Mouse (Mus musculus): ENCODE data around the gene Atg4d. TPM values are rescaled to one million over a fixed set of nuclear protein-coding genes. Genes with fewer than 3 reads are reported as not detected.

Atg4d gene
- polyA plus RNA-seq, 1 experiment from 2014 or later = 34.7 TPM

DNA sequence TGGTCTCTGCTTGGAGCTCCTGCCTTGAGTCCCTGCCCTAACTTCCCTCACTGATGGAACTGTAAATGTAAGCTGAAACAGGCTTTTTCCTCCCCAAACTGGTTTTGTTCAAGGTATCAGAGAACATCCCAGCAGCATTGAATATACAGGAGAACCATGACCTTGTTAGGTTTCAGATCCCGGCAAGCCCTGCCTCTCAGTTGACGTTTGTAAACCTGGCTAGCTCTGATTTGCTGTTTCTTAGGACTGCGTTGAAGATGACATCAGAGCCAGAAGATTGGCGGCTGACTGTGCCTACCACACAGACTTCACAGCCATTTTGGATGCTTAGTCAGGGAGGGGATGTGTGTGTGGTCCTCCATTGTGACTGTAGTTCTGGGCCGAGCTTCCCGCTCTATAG is 41.2 kb upstream of the Atg4d start:
- 89% methylated on average over 6 of the region's 6 CpGs for WGBS
- 0 out of 2 replicates have a peak, but pooled peaks cover 4% of the 10 kb centered on the region for H3K36me3 ChIP-seq (ENCODE audit: insufficient read depth)
- DNase-seq = no peak
- peaks cover 4% of the 10 kb centered on the region; the same call in 1 of the 2 replicates for H3K4me1 ChIP-seq (ENCODE audit: insufficient read depth)
- no peak overlapping the region for H3K27ac ChIP-seq (ENCODE audit: low read depth)
- no peak for ATAC-seq (ENCODE audit: insufficient read depth)
- TF ChIP-seq CTCF (IDR thresholded peaks at IDR 0.05; ENCODE audit: low read depth) = no peak
- no peaks in the 10 kb centered on the region for H3K27me3 ChIP-seq (ENCODE audit: insufficient read depth, low read length)
- H3K4me2 ChIP-seq = no peak overlapping the region
- H3K4me3 ChIP-seq (ENCODE audit: low read depth, low read length) = no peak overlapping the region
- no peak overlapping the region for H3K9ac ChIP-seq
- H3K9me3 ChIP-seq (ENCODE audit: low read depth, low read length) = no peaks in the 10 kb centered on the region

DNA sequence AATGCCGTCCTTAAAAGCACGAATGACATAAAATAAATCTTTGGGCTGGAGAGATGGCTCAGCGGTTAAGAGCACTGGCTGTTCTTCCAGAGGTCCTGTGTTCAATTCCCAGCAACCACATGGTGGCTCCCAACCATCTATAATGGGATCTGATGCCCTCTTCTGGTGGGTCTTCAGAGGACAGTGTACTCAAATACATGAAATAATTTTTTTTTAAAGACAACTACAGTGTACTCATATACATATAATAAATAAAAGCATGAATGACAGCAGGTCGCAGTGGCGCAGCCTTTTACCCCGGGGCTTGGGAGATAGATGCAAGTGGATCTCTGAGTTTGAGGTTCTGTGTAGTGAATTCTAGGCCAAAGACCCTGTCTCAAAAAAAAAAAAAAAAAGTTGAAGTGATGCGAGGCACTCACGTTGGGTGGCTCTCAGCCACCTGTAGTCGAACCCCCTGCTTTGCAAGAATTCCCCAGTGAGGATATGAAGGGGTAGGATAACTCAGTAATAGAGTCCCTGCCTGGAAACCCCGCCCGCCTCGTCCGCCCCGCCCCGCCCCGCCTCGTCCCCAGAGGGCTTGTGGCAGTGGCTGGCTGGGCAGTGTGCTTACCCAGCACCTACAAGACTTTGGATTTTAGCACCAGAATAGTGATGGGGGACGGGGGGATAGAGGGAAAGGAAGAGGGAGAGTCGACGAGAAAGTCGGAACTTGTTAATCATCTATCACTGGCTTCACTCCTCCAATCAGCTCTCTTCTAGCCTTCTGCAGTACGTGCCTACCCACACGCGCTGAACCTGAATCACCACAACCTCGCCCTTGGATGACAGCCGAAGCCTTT is 40.3 kb upstream of the Atg4d start:
- Histone ChIP-seq H3K4me3 (ENCODE audit: low read depth, low read length) (peak overlapping the region; percentile 30), H3K36me3 (ENCODE audit: insufficient read depth) (peaks cover 13% of the 10 kb centered on the region), H3K27me3 (ENCODE audit: insufficient read depth, low read length) (no peaks in the 10 kb centered on the region), H3K4me2 (peak overlapping the region; percentile 55), H3K9me3 (ENCODE audit: low read depth, low read length) (no peaks in the 10 kb centered on the region), H3K27ac (ENCODE audit: low read depth) (no peak overlapping the region), H3K9ac (peak overlapping the region; percentile 29; the same call in 1 of the 2 replicates), H3K4me1 (ENCODE audit: insufficient read depth) (peaks cover 4% of the 10 kb centered on the region; the same call in 1 of the 2 replicates)
- WGBS = 17% methylated on average over 26 of the region's 26 CpGs
- peak; percentile 65 for DNase-seq
- no peak for ATAC-seq (ENCODE audit: insufficient read depth)
- peak; percentile 21; the same call in 1 of the 2 replicates for TF ChIP-seq CTCF (IDR thresholded peaks at IDR 0.05; ENCODE audit: low read depth)

DNA sequence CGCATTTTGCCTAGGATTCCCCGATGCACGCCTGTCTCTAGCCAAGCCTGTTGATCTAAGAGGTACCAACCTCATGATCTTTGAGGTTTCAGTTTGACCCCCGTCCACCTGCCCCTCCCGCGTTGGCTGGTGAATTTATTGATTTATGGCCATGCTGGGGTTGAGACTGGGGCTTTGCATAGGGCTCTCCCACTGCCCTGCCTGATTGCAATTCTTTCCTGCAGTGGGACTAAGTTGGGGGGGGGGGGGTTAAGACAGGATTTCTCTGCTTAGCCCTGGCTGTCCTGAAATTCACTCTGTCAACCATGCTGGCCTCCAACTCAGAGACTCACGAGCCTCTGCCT is 39.7 kb upstream of the Atg4d start:
- TF ChIP-seq CTCF (IDR thresholded peaks at IDR 0.05; ENCODE audit: low read depth) = no peak
- WGBS = 7% methylated on average over 7 of the region's 7 CpGs
- Histone ChIP-seq H3K4me1 (ENCODE audit: insufficient read depth) (peaks cover 4% of the 10 kb centered on the region; the same call in 1 of the 2 replicates), H3K4me2 (peak overlapping the region; percentile 55), H3K36me3 (ENCODE audit: insufficient read depth) (peaks cover 19% of the 10 kb centered on the region), H3K9ac (peak overlapping the region; percentile 29; the same call in 1 of the 2 replicates), H3K4me3 (ENCODE audit: low read depth, low read length) (peak overlapping the region; percentile 30), H3K27me3 (ENCODE audit: insufficient read depth, low read length) (no peaks in the 10 kb centered on the region), H3K27ac (ENCODE audit: low read depth) (no peak overlapping the region), H3K9me3 (ENCODE audit: low read depth, low read length) (no peaks in the 10 kb centered on the region)
- DNase-seq (no peak), ATAC-seq (ENCODE audit: insufficient read depth) (no peak)

DNA sequence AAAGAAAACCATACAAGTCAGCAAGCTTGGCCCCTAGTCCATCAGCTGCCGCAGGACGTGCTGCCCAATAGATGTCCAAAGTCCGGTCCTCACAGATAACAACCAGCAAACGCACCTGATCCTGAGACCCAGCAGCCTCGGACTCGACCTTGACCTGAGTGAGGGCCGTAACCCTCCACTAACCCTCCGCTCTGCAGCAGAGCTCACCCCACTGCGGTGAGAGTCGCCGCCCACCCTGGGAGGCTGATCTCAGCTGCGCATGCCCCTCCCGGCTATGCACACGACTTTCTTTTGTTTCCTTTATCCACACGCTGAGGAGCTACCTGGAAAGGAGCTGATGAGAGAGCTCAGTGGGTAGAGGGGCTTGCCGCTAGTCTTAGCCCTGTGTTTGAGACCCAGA is 37.8 kb upstream of the Atg4d start:
- H3K9me3 ChIP-seq (ENCODE audit: low read depth, low read length) = no peaks in the 10 kb centered on the region
- no peak for TF ChIP-seq CTCF (IDR thresholded peaks at IDR 0.05; ENCODE audit: low read depth)
- ATAC-seq (ENCODE audit: insufficient read depth) (peak; percentile 38), DNase-seq (peak; percentile 65)
- peak overlapping the region; percentile 62 for H3K4me2 ChIP-seq
- peak overlapping the region; percentile 29 for H3K4me3 ChIP-seq (ENCODE audit: low read depth, low read length)
- H3K36me3 ChIP-seq (ENCODE audit: insufficient read depth) = peaks cover 37% of the 10 kb centered on the region
- H3K27me3 ChIP-seq (ENCODE audit: insufficient read depth, low read length) = no peaks in the 10 kb centered on the region
- no peaks in the 10 kb centered on the region for H3K4me1 ChIP-seq (ENCODE audit: insufficient read depth)
- 14% methylated on average over 16 of the region's 16 CpGs for WGBS
- H3K27ac ChIP-seq (ENCODE audit: low read depth) = 0 out of 2 replicates have a peak overlapping the region, but pooled peaks have one; percentile 36
- peak overlapping the region; percentile 52 for H3K9ac ChIP-seq

DNA sequence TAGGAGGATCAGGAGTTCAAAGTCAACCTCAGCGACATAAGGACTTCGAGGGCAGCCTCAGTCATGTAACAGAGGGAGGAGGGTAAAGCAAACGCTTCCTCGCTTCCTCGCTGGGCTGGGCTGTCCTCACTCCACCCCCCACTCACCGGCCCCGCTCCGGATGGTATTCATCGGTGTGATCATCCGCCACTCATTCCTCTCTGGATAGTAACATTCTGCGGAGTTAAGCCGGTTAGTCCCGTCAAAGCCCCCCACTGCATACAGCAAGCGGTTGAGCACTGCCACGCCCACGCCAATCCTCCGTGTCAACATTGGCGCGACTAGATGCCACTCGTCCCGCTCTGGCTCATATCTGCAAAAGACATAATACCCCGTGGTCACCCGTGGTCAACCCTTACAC is 33.5 kb upstream of the Atg4d start:
- no peaks in the 10 kb centered on the region for H3K4me1 ChIP-seq (ENCODE audit: insufficient read depth)
- TF ChIP-seq CTCF (IDR thresholded peaks at IDR 0.05; ENCODE audit: low read depth) = no peak
- no peak for ATAC-seq (ENCODE audit: insufficient read depth)
- no peaks in the 10 kb centered on the region for H3K27me3 ChIP-seq (ENCODE audit: insufficient read depth, low read length)
- no peak for DNase-seq
- H3K36me3 ChIP-seq (ENCODE audit: insufficient read depth) = peaks cover 77% of the 10 kb centered on the region
- H3K9ac ChIP-seq = no peak overlapping the region
- no peaks in the 10 kb centered on the region for H3K9me3 ChIP-seq (ENCODE audit: low read depth, low read length)
- WGBS = 45% methylated on average over 23 of the region's 23 CpGs
- no peak overlapping the region for H3K4me2 ChIP-seq
- no peak overlapping the region for H3K27ac ChIP-seq (ENCODE audit: low read depth)
- no peak overlapping the region for H3K4me3 ChIP-seq (ENCODE audit: low read depth, low read length)

DNA sequence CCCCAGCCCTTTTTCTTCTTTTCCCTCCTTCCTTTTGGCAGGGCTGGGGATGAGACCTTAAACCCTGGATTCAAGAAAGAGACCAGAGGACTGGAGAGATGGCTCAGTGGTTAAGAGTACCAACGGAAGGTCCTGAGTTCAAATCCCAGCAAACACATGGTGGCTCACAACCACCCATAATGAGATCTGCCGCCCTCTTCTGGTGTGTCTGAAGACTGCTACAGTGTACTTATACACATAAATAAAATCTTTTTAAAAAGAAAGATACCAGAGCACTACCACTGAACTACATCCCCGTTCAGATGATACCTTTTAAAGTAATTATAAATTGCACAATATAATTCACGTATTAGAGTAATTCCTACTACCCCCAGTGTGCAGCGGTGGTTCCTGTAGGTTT is 32.2 kb upstream of the Atg4d start:
- Histone ChIP-seq H3K9ac (no peak overlapping the region), H3K4me2 (no peak overlapping the region), H3K4me3 (ENCODE audit: low read depth, low read length) (no peak overlapping the region), H3K36me3 (ENCODE audit: insufficient read depth) (peaks cover 82% of the 10 kb centered on the region), H3K27ac (ENCODE audit: low read depth) (no peak overlapping the region), H3K27me3 (ENCODE audit: insufficient read depth, low read length) (no peaks in the 10 kb centered on the region), H3K4me1 (ENCODE audit: insufficient read depth) (peaks cover 10% of the 10 kb centered on the region), H3K9me3 (ENCODE audit: low read depth, low read length) (no peaks in the 10 kb centered on the region)
- no peak for TF ChIP-seq CTCF (IDR thresholded peaks at IDR 0.05; ENCODE audit: low read depth)
- 87% methylated on average over 5 of the region's 5 CpGs for WGBS
- DNase-seq = no peak
- no peak for ATAC-seq (ENCODE audit: insufficient read depth)

DNA sequence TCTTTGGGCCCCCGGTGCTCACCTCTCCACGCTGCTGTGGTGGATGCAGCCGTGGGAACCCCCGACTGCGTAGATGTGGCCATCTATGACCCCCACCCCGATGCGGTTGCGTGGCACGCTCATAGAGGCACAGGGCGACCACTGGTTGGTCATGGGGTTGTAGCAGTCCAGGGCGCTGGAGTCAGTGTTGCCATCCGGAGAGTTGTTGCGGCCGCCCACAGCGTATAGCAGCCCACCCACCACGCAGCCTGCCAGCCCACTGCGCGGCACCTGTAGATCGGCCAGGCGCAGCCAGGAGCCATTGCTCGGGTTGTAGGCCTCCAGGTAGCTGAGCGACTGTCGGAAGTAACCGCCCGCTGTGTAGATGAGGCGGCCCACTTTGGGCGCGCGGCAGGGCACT is 31.7 kb upstream of the Atg4d start:
- peaks cover 82% of the 10 kb centered on the region for H3K36me3 ChIP-seq (ENCODE audit: insufficient read depth)
- no peak overlapping the region for H3K9ac ChIP-seq
- 91% methylated on average over 29 of the region's 29 CpGs for WGBS
- peaks cover 10% of the 10 kb centered on the region for H3K4me1 ChIP-seq (ENCODE audit: insufficient read depth)
- ATAC-seq (ENCODE audit: insufficient read depth) (no peak), DNase-seq (no peak)
- H3K4me3 ChIP-seq (ENCODE audit: low read depth, low read length) = no peak overlapping the region
- H3K9me3 ChIP-seq (ENCODE audit: low read depth, low read length) = no peaks in the 10 kb centered on the region
- no peaks in the 10 kb centered on the region for H3K27me3 ChIP-seq (ENCODE audit: insufficient read depth, low read length)
- H3K27ac ChIP-seq (ENCODE audit: low read depth) = no peak overlapping the region
- TF ChIP-seq CTCF (IDR thresholded peaks at IDR 0.05; ENCODE audit: low read depth) = no peak
- no peak overlapping the region for H3K4me2 ChIP-seq

Data from lung, embryonic 14.5 days (tissue).